In genomic region chr6:129534627-129535190, GRCm38 (mm10) we compare ENCODE assay signal across 8 mouse cellular contexts. TPM values are rescaled to one million over a fixed set of nuclear protein-coding genes. Genes with fewer than 3 reads are reported as not detected.
A peak's percentile ranks its signal among the peaks of the same experiment; 100 is the strongest.
DNase-seq lines count a peak whose midpoint lies in the region; ATAC-seq lines count a peak whose summit lies in the region.

No protein-coding gene starts in this region.

- H3K27ac ChIP-seq in lung, embryonic 15.5 days, result no peak overlapping the region
- H3K27ac ChIP-seq in forebrain, embryonic 16.5 days (ENCODE audit: low read length), result no peak overlapping the region; the same call in 1 of the 2 replicates
- peak overlapping the region; percentile 84 for H3K27ac ChIP-seq in neural tube, embryonic 15.5 days (replicated peaks)

- ATAC-seq in lung, embryonic 15.5 days (ENCODE audit: borderline replicate concordance, extremely low read depth, low FRiP score, low TSS enrichment), result no peak
- peak; percentile 17 for ATAC-seq in forebrain, embryonic 16.5 days
- peak; percentile 24; the same call in 1 of the 2 replicates for ATAC-seq in neural tube, embryonic 15.5 days (ENCODE audit: low FRiP score)
- no peak for ATAC-seq in inflammation-experienced regulatory T-cells, adult 6 months

- H3K9me3 ChIP-seq in lung, embryonic 15.5 days, result no peaks in the 10 kb centered on the region
- no peaks in the 10 kb centered on the region for H3K9me3 ChIP-seq in forebrain, embryonic 16.5 days (ENCODE audit: control insufficient read depth, low read length)
- H3K9me3 ChIP-seq in neural tube, embryonic 15.5 days (replicated peaks), result no peaks in the 10 kb centered on the region

- peak overlapping the region; percentile 86 for H3K4me3 ChIP-seq in lung, embryonic 15.5 days
- H3K4me3 ChIP-seq in forebrain, embryonic 16.5 days (replicated peaks; ENCODE audit: low read length), result peak overlapping the region; percentile 72
- peak overlapping the region; percentile 88 for H3K4me3 ChIP-seq in neural tube, embryonic 15.5 days (replicated peaks)

- peaks cover 13% of the 10 kb centered on the region; the same call in 1 of the 2 replicates for H3K36me3 ChIP-seq in lung, embryonic 15.5 days
- H3K36me3 ChIP-seq in forebrain, embryonic 16.5 days (ENCODE audit: control insufficient read depth, insufficient read depth), result peaks cover 12% of the 10 kb centered on the region
- H3K36me3 ChIP-seq in neural tube, embryonic 15.5 days, result peaks cover 23% of the 10 kb centered on the region

- no peaks in the 10 kb centered on the region for H3K27me3 ChIP-seq in lung, embryonic 15.5 days
- no peaks in the 10 kb centered on the region for H3K27me3 ChIP-seq in forebrain, embryonic 16.5 days (replicated peaks; ENCODE audit: control insufficient read depth, insufficient read depth, low read length)
- no peaks in the 10 kb centered on the region for H3K27me3 ChIP-seq in neural tube, embryonic 15.5 days (replicated peaks)

- WGBS in lung, embryonic 15.5 days, result 26% methylated on average over 4 of the region's 4 CpGs
- 53% methylated on average over 4 of the region's 4 CpGs for WGBS in forebrain, embryonic 16.5 days
- 29% methylated on average over 4 of the region's 4 CpGs for WGBS in neural tube, embryonic 15.5 days

- H3K4me2 ChIP-seq in lung, embryonic 15.5 days, result peak overlapping the region; percentile 92
- peak overlapping the region; percentile 57 for H3K4me2 ChIP-seq in forebrain, embryonic 16.5 days (ENCODE audit: low read length)
- peak overlapping the region; percentile 67 for H3K4me2 ChIP-seq in neural tube, embryonic 15.5 days

- H3K9ac ChIP-seq in lung, embryonic 15.5 days, result no peak overlapping the region
- H3K9ac ChIP-seq in forebrain, embryonic 16.5 days (replicated peaks; ENCODE audit: low read depth, low read length), result peak overlapping the region; percentile 82
- H3K9ac ChIP-seq in neural tube, embryonic 15.5 days (replicated peaks), result peak overlapping the region; percentile 63

- no peak for DNase-seq in lung, postnatal 36 days
- peak; percentile 68 to 77 for DNase-seq in kidney, postnatal 36 days
- no peak for DNase-seq in embryo, embryonic 9.5 days (ENCODE audit: extremely low spot score)
- DNase-seq in thymus, adult 18-20 months, result no peak

- H3K4me1 ChIP-seq in lung, embryonic 15.5 days, result peaks cover 20% of the 10 kb centered on the region
- H3K4me1 ChIP-seq in forebrain, embryonic 16.5 days (replicated peaks; ENCODE audit: control insufficient read depth, insufficient read depth, low read length), result peaks cover 25% of the 10 kb centered on the region
- peaks cover 30% of the 10 kb centered on the region for H3K4me1 ChIP-seq in neural tube, embryonic 15.5 days

RNA-seq across cellular contexts. Expression of gene Gabarapl1, which starts 1.7 kb away (rescaled TPM):
- 47.0 and 48.2 TPM in 2 replicates for polyA plus RNA-seq in lung, embryonic 15.5 days (2015; fragmentation: Nextera tagmentation; extraction: Ambion mirVana)
- polyA plus RNA-seq in forebrain, embryonic 16.5 days (2015; fragmentation: Nextera tagmentation; extraction: Ambion mirVana), result 203 and 217 TPM in 2 replicates
- polyA plus RNA-seq in neural tube, embryonic 15.5 days (2015; fragmentation: Nextera tagmentation; extraction: Ambion mirVana), result 189 and 223 TPM in 2 replicates
- 10 to 100 TPM in 1 of 3 experiments, 1 to 10 TPM in 2; 8.0 to 10.5 (median 8.1) TPM for polyA plus RNA-seq in inflammation-experienced regulatory T-cells, adult 6 months (2017; shearing (Covaris generic))

RNA-seq across cellular contexts. Expression of gene Tmem52b, which starts 22.4 kb away (rescaled TPM):
- 0.19 and 0.27 TPM in 2 replicates for polyA plus RNA-seq in lung, embryonic 15.5 days (2015; fragmentation: Nextera tagmentation; extraction: Ambion mirVana)
- 0.09 TPM in 1 of 2 replicates, not detected in the other for polyA plus RNA-seq in forebrain, embryonic 16.5 days (2015; fragmentation: Nextera tagmentation; extraction: Ambion mirVana)
- 0.10 TPM in 1 of 2 replicates, not detected in the other for polyA plus RNA-seq in neural tube, embryonic 15.5 days (2015; fragmentation: Nextera tagmentation; extraction: Ambion mirVana)
- polyA plus RNA-seq in inflammation-experienced regulatory T-cells, adult 6 months (2017; shearing (Covaris generic)), result not detected

RNA-seq across cellular contexts. Expression of gene Olr1, which starts 27.7 kb away (rescaled TPM):
- 0.15 TPM in 1 of 2 replicates, not detected in the other for polyA plus RNA-seq in lung, embryonic 15.5 days (2015; fragmentation: Nextera tagmentation; extraction: Ambion mirVana)
- not detected in 2 replicates for polyA plus RNA-seq in forebrain, embryonic 16.5 days (2015; fragmentation: Nextera tagmentation; extraction: Ambion mirVana)
- 0.04 TPM in 1 of 2 replicates, not detected in the other for polyA plus RNA-seq in neural tube, embryonic 15.5 days (2015; fragmentation: Nextera tagmentation; extraction: Ambion mirVana)
- under 1 TPM in 1 of 3 experiments, not detected in 2; 0.25 TPM for polyA plus RNA-seq in inflammation-experienced regulatory T-cells, adult 6 months (2017; shearing (Covaris generic))

RNA-seq across cellular contexts. Expression of gene Klre1, which starts 43.0 kb away (rescaled TPM):
- not detected in 2 replicates for polyA plus RNA-seq in lung, embryonic 15.5 days (2015; fragmentation: Nextera tagmentation; extraction: Ambion mirVana)
- not detected in 2 replicates for polyA plus RNA-seq in forebrain, embryonic 16.5 days (2015; fragmentation: Nextera tagmentation; extraction: Ambion mirVana)
- 0.10 TPM in 1 of 2 replicates, not detected in the other for polyA plus RNA-seq in neural tube, embryonic 15.5 days (2015; fragmentation: Nextera tagmentation; extraction: Ambion mirVana)
- polyA plus RNA-seq in inflammation-experienced regulatory T-cells, adult 6 months (2017; shearing (Covaris generic)), result under 1 TPM in 1 of 3 experiments, not detected in 2; 0.23 TPM

RNA-seq across cellular contexts. Expression of gene Klrd1, which starts 56.9 kb away (rescaled TPM):
- polyA plus RNA-seq in lung, embryonic 15.5 days (2015; fragmentation: Nextera tagmentation; extraction: Ambion mirVana), result 0.55 TPM in 1 of 2 replicates, not detected in the other
- not detected in 2 replicates for polyA plus RNA-seq in forebrain, embryonic 16.5 days (2015; fragmentation: Nextera tagmentation; extraction: Ambion mirVana)
- 2.3 TPM in 1 of 2 replicates, not detected in the other for polyA plus RNA-seq in neural tube, embryonic 15.5 days (2015; fragmentation: Nextera tagmentation; extraction: Ambion mirVana)
- polyA plus RNA-seq in inflammation-experienced regulatory T-cells, adult 6 months (2017; shearing (Covaris generic)), result 1 to 10 TPM in 1 of 3 experiments, under 1 TPM in 1, not detected in 1; 0.66 to 7.8 TPM

Comparison
In these comparisons a context has a peak if more than half of its experiments do, and no peak if none do; other contexts are left out.
1. ATAC-seq: peak in forebrain, embryonic 16.5 days (single experiment) and neural tube, embryonic 15.5 days (single experiment); none in lung, embryonic 15.5 days (single experiment) and inflammation-experienced regulatory T-cells, adult 6 months (single experiment).
2. DNase-seq: peak in kidney, postnatal 36 days (2 of 2); none in lung, postnatal 36 days (single experiment), embryo, embryonic 9.5 days (single experiment) and thymus, adult 18-20 months (0 of 2).
3. Peak in every context shown above with its lines, with median percentiles within 50 percentile points of each other: H3K4me2 ChIP-seq and H3K4me3 ChIP-seq.